Mouse (Mus musculus) adrenal gland, adult 18-20 months (tissue): Measurements from ENCODE around the gene Rrn3. TPM values are rescaled to one million over a fixed set of nuclear protein-coding genes. Genes with fewer than 3 reads are reported as not detected.
A peak's percentile ranks its signal among the peaks of the same experiment; 100 is the strongest.
"Not testable (repeated sequence)": the region's sequence is repeated elsewhere in the genome, so short reads cannot be mapped to it uniquely, and the experiment has no call there.

Experiments used
- DNase-seq, 2 experiments: peaks; one replicate each; pipeline ENCODE4 v3.0.0; 2021 to 2022; ENCODE audit warnings: low spot score in 2 of 2
- total RNA-seq, 2 experiments: library from RNA; stranded (reverse); gene quantifications; 1 replicate in 1 of 2; 2 replicates in 1 of 2; pipeline ENCODE4 v1.2.3; 2021

Gene Rrn3
- total RNA-seq, 2 experiments from 2014 or later: 45.5 to 61.1 TPM

- not testable (repeated sequence) for DNase-seq
Observed at GRCm38 (mm10) chr16:13774651-13775050, 5.9 kb upstream of the Rrn3 start.

- no peak for DNase-seq
Observed at GRCm38 (mm10) chr16:13781216-13781615, 708 bp downstream of the Rrn3 start.

- no peak for DNase-seq
Observed at GRCm38 (mm10) chr16:13785932-13786331, 5.4 kb downstream of the Rrn3 start.

- DNase-seq: not testable (repeated sequence)
Observed at GRCm38 (mm10) chr16:13793441-13793840, 12.9 kb downstream of the Rrn3 start.

GRCm38 (mm10) chr16:13796746-13797175 is 16.3 kb downstream of the Rrn3 start:
- DNase-seq: no peak

GRCm38 (mm10) chr16:13801231-13801630 is 20.7 kb downstream of the Rrn3 start:
- DNase-seq: no peak

GRCm38 (mm10) chr16:13804666-13805065 is 24.2 kb downstream of the Rrn3 start:
- DNase-seq: no peak

- no peak for DNase-seq
Observed at GRCm38 (mm10) chr16:13807616-13808015, 27.1 kb downstream of the Rrn3 start.

GRCm38 (mm10) chr16:13808410-13808809 is 27.9 kb downstream of the Rrn3 start:
- no peak for DNase-seq

- DNase-seq: no peak
Observed at GRCm38 (mm10) chr16:13812152-13812551, 31.6 kb downstream of the Rrn3 start.

GRCm38 (mm10) chr16:13813200-13813599 is 32.7 kb downstream of the Rrn3 start:
- no peak for DNase-seq

- peak; percentile 97 to 98 for DNase-seq
Observed at GRCm38 (mm10) chr16:13818560-13819393, 38.3 kb downstream of the Rrn3 start, which contains the start of gene Ntan1. Gene Ntan1, plus strand, starts transcription at chr16:13818845.

GRCm38 (mm10) chr16:13819394-13819743 is 38.9 kb downstream of the Rrn3 start:
- no peak for DNase-seq

GRCm38 (mm10) chr16:13819806-13820500 is 39.4 kb downstream of the Rrn3 start:
- DNase-seq: no peak

GRCm38 (mm10) chr16:13820771-13821170 is 40.3 kb downstream of the Rrn3 start:
- DNase-seq: no peak

- DNase-seq: no peak
Observed at GRCm38 (mm10) chr16:13825781-13826490, 45.4 kb downstream of the Rrn3 start.

GRCm38 (mm10) chr16:13826511-13826910 is 46.0 kb downstream of the Rrn3 start:
- no peak for DNase-seq

- DNase-seq: no peak
Observed at GRCm38 (mm10) chr16:13830444-13830843, 49.9 kb downstream of the Rrn3 start.

- DNase-seq: no peak
Observed at GRCm38 (mm10) chr16:13831606-13832005, 51.1 kb downstream of the Rrn3 start.

- no peak for DNase-seq
Observed at GRCm38 (mm10) chr16:13834382-13834781, 53.9 kb downstream of the Rrn3 start.

GRCm38 (mm10) chr16:13840056-13840455 is 59.5 kb downstream of the Rrn3 start:
- DNase-seq: no peak

GRCm38 (mm10) chr16:13840956-13841355 is 60.4 kb downstream of the Rrn3 start:
- no peak for DNase-seq
